Mouse (Mus musculus): ENCODE measurements around the gene Tmem203.

Gene Tmem203

DNA sequence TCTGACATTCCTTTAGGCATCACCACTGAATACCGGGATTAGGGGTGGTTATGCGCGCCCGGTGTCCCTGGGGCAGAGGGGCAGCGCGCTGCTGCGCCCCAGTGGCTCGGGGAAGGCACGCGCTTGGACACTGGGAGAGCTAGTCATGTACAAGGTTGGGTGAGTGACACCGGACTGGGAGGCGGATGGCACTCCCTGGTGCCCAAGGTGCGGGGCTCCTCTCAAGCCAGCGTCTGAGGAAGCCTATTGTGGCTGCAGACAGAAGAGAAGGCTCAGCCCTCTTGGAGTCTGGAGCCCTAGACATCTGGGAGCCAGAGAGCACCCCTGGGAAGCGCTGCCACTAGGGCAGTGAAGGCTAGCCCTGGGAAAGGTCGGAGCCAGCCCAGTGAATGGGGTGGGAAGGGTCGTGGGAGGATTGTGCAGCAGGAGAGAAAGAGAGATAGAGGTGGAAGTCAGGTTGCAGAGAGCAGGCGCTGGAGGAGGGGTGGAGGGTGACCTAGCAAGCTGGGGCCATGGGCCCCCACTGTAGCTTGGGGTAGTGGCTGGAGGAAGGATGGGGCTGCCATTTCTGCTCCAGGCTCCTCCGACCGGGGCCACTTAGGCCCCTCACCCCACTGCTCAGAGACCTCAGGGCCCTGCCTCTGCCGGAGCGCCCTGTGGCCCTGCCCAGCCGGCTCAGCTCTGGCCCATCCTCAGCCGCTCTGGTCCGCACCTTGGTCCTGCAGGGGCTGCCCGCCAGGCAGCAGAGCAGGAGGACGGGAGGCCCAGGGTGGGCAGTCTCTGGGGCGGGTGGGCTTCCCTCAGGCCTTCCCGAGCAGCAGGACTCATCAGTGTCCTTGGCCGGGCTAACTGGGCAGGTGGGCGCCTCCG is 36.2 kb downstream of the Tmem203 start:
- DNase-seq (ENCODE audit: low spot score), result no peak

DNA sequence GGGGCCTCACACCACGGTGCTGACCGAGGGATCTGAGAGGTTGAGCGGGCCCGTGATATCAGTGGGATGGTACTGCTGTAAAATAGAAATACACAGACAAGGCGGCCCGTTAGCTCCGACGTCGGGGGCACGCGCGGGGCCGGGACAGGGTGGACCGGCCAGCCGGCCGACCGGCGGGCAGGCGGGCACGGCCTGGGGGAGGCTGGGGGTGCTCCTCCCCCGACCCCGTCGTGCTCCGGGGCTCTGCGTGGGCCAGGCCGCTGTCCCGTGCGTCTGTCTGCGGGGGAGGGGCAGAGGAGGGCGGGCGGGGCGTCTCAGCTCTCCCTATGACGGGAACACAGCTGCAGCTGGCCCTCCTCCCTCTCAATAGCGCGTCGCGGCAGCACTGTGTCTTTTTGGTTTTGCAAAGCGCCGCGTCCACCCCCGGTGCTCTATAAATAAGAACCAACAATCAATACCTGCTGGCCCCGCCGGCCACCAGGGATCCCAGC is 36.9 kb downstream of the Tmem203 start:
- DNase-seq (ENCODE audit: low spot score), result no peak

DNA sequence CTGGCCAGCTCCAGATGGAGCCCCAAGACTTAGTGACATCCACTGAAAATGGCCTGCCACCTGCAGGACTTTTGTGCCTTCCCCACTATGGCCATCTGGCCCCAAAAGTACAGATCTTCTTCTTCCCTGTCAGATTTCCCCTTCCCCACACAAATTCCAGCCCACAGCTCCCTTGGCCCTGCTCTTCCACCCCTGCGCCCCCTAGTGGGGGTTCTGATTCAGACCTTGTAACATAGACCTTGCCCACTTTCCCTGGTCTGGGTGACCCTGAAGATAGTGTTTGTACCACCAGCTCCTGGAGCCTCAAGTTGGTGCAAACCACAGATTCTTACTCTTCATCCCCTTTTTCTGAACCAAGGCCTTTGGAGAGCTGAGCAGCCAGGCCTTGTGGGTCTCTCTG is 37.6 kb downstream of the Tmem203 start:
- no peak for DNase-seq (ENCODE audit: low spot score)

GRCm38 (mm10) chr2:25293706-25294105 is 38.5 kb downstream of the Tmem203 start:
- no peak for DNase-seq (ENCODE audit: low spot score)

DNA sequence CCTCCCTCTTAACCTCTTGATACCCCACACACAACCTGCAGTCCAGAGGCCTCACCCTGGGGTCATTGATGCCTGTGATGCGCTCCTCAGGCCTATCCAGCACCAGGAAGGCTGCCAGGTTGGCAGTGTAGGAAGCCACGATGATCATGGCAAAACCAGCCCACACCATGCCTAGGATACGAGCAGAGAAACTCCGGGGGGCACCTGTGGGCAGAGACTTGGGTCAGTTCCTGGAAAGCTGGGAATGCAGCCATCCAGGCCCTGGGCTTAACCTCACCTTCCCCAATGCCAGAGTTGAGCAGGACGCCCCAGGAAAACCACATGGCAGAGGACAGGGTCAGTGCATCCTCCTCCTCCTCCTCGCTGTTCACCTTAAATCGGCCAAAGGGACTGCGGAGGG is 41.9 kb downstream of the Tmem203 start:
- DNase-seq (ENCODE audit: low spot score), result no peak

- no peak for DNase-seq (ENCODE audit: low spot score)
Measured at GRCm38 (mm10) chr2:25298046-25298445, 42.8 kb downstream of the Tmem203 start.

- DNase-seq (ENCODE audit: low spot score), result no peak
Measured at GRCm38 (mm10) chr2:25303452-25303851, 48.2 kb downstream of the Tmem203 start.

GRCm38 (mm10) chr2:25303931-25304656 is 48.9 kb downstream of the Tmem203 start:
- no peak for DNase-seq (ENCODE audit: low spot score)

DNA sequence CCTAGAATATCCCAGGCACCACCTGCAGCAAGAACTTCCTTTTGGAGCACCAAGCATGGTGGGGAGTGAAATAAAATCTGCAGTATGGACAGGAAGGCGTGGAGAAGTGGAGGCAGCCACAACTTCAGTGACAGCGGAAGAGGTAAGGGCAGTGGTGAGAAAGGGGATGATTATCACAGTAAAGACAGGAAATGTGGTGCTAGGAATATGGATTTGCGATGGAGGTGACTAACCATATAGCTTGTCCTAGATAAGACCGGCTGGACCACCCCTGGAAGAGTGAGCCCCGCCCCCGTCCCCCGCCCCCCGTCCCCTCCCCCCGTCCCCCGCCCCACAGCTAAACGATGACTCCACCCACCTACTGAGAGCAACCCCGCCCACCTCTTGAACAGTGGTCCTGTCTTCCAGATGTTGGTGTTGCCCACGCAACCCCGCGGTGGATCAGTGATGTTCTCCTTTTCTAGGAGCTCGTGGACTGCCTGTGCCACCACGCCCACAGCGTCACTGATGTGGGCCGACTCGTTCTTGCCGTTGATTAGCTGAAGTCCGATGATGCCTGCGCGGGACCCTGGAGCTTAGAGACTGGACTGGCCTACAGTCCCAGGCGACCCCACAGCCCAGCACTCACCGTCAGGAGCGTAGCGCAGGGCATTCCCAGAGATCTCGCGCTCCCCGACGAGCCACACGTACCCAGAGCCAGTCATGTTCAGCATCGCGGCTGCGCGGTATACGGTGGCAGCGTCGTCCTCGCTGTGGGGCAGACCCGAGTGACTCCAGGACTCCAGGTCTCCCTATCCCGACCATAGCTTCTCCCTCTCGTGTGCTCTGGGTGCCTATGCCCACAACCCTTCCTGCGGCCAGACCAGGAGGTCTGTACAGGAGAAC is 49.7 kb downstream of the Tmem203 start:
- no peak for DNase-seq (ENCODE audit: low spot score)

All from urinary bladder, postnatal 10 days (tissue).